Mouse (Mus musculus): ENCODE results near the gene Poglut1. TPM values are rescaled to one million over a fixed set of nuclear protein-coding genes. Genes with fewer than 3 reads are reported as not detected.
"Not testable (repeated sequence)": the region's sequence is repeated elsewhere in the genome, so short reads cannot be mapped to it uniquely, and the experiment has no call there.

The Poglut1 gene
- total and polyA plus RNA-seq, 2 experiments from 2014 or later: 13.3 to 17.6 TPM

DNA sequence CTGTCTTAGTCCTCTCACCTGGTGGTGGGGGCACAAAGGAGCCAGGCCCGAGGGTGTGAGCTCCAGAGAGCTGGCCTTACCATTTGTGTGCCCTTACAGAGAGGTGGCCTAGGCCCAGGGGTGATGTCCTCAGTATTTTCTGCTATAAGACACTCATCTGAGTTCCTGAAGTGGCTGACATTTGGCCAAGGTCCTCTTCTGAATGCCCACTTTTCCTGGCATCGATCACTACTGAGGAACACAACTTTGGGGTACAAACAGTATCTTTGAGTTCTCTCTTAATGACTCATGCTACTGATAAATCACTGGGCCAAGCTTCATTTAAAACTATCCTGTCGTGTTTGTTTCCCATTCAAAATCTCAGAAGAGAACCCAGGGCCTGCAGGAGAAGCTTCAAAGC is 57.5 kb downstream of the Poglut1 start:
- H3K36me3 ChIP-seq (replicated peaks; ENCODE audit: control insufficient read depth, insufficient read depth, low read length): peaks cover 12% of the 10 kb centered on the region
- H3K4me3 ChIP-seq (ENCODE audit: low read depth, low read length): no peak overlapping the region
- 79% methylated on average over 3 of the region's 3 CpGs for WGBS
- no peaks in the 10 kb centered on the region for H3K4me1 ChIP-seq (ENCODE audit: control insufficient read depth, insufficient read depth)
- H3K27me3 ChIP-seq (ENCODE audit: control insufficient read depth, insufficient read depth, low read length): no peaks in the 10 kb centered on the region
- no peak overlapping the region for H3K9ac ChIP-seq (replicated peaks; ENCODE audit: low read depth, low read length)
- DNase-seq (ENCODE audit: low spot score) (no peak), ATAC-seq (ENCODE audit: insufficient read depth, low read depth) (no peak)
- no peaks in the 10 kb centered on the region for H3K9me3 ChIP-seq (replicated peaks; ENCODE audit: control insufficient read depth, low read length)
- H3K4me2 ChIP-seq (ENCODE audit: low read depth, low read length): no peak overlapping the region
- TF ChIP-seq CTCF (IDR thresholded peaks at IDR 0.05; ENCODE audit: low read depth) (no peak), EP300 (IDR thresholded peaks at IDR 0.05; ENCODE audit: low read depth) (no peak)
- no peak overlapping the region for H3K27ac ChIP-seq (ENCODE audit: low read depth)

- H3K4me3 ChIP-seq (ENCODE audit: low read depth, low read length): peak overlapping the region; percentile 42
- WGBS: 31% methylated on average over 41 of the region's 42 CpGs
- H3K27ac ChIP-seq (ENCODE audit: low read depth): no peak overlapping the region
- H3K9ac ChIP-seq (replicated peaks; ENCODE audit: low read depth, low read length): no peak overlapping the region
- DNase-seq (ENCODE audit: low spot score) (no peak), ATAC-seq (ENCODE audit: insufficient read depth, low read depth) (peak; percentile 36; the same call in 1 of the 2 replicates)
- H3K4me2 ChIP-seq (ENCODE audit: low read depth, low read length): peak overlapping the region; percentile 74
- TF ChIP-seq EP300 (IDR thresholded peaks at IDR 0.05; ENCODE audit: low read depth) (no peak), CTCF (IDR thresholded peaks at IDR 0.05; ENCODE audit: low read depth) (no peak)
- H3K4me1 ChIP-seq (ENCODE audit: control insufficient read depth, insufficient read depth): peaks cover 8% of the 10 kb centered on the region; the same call in 1 of the 2 replicates
- H3K27me3 ChIP-seq (ENCODE audit: control insufficient read depth, insufficient read depth, low read length): no peaks in the 10 kb centered on the region
- H3K36me3 ChIP-seq (replicated peaks; ENCODE audit: control insufficient read depth, insufficient read depth, low read length): no peaks in the 10 kb centered on the region
- H3K9me3 ChIP-seq (replicated peaks; ENCODE audit: control insufficient read depth, low read length): no peaks in the 10 kb centered on the region
Measured at GRCm38 (mm10) chr16:38483582-38484309, 66.3 kb downstream of the Poglut1 start.

GRCm38 (mm10) chr16:38482780-38483562 is 67.1 kb downstream of the Poglut1 start:
- peak overlapping the region; percentile 74 for H3K4me2 ChIP-seq (ENCODE audit: low read depth, low read length)
- H3K36me3 ChIP-seq (replicated peaks; ENCODE audit: control insufficient read depth, insufficient read depth, low read length): no peaks in the 10 kb centered on the region
- peak; percentile 48 for TF ChIP-seq CTCF (IDR thresholded peaks at IDR 0.05; ENCODE audit: low read depth)
- TF ChIP-seq EP300 (IDR thresholded peaks at IDR 0.05; ENCODE audit: low read depth): no peak
- H3K9me3 ChIP-seq (replicated peaks; ENCODE audit: control insufficient read depth, low read length): no peaks in the 10 kb centered on the region
- DNase-seq (ENCODE audit: low spot score) (peak; percentile 28), ATAC-seq (ENCODE audit: insufficient read depth, low read depth) (peak; percentile 33)
- H3K9ac ChIP-seq (replicated peaks; ENCODE audit: low read depth, low read length): no peak overlapping the region
- H3K27ac ChIP-seq (ENCODE audit: low read depth): no peak overlapping the region
- H3K27me3 ChIP-seq (ENCODE audit: control insufficient read depth, insufficient read depth, low read length): no peaks in the 10 kb centered on the region
- H3K4me1 ChIP-seq (ENCODE audit: control insufficient read depth, insufficient read depth): peaks cover 8% of the 10 kb centered on the region; the same call in 1 of the 2 replicates
- 15% methylated on average over 32 of the region's 32 CpGs for WGBS
- H3K4me3 ChIP-seq (ENCODE audit: low read depth, low read length): peak overlapping the region; percentile 42

- no peak overlapping the region for H3K9ac ChIP-seq (replicated peaks; ENCODE audit: low read depth, low read length)
Measured at GRCm38 (mm10) chr16:38481327-38481726, 68.7 kb downstream of the Poglut1 start.

DNA sequence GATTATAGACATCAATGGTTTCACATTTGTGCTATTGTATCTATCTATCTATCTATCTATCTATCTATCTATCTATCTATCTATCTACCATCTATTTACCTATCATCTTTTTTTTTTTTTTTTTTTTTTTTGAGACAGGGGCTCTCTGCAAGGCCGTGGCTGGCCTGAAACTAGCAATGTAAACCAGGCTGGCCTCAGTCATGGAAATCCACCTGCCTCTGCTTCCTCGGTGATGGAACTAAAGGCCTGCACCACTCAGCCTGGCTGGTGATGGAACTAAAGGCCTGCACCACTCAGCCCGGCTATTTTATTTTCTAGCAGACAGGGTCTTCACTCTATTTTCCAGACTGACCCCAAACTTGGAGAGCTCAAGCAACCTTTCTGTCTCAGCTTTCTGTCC is 71.8 kb downstream of the Poglut1 start:
- no peak for TF ChIP-seq EP300 (IDR thresholded peaks at IDR 0.05; ENCODE audit: low read depth)
- no peak for TF ChIP-seq CTCF (IDR thresholded peaks at IDR 0.05; ENCODE audit: low read depth)
- DNase-seq (ENCODE audit: low spot score) (no peak), ATAC-seq (ENCODE audit: insufficient read depth, low read depth) (no peak)
- H3K9ac ChIP-seq (replicated peaks; ENCODE audit: low read depth, low read length): no peak overlapping the region
- peaks cover 16% of the 10 kb centered on the region for H3K4me1 ChIP-seq (ENCODE audit: control insufficient read depth, insufficient read depth)
- H3K27me3 ChIP-seq (ENCODE audit: control insufficient read depth, insufficient read depth, low read length): no peaks in the 10 kb centered on the region
- no peaks in the 10 kb centered on the region for H3K9me3 ChIP-seq (replicated peaks; ENCODE audit: control insufficient read depth, low read length)
- H3K27ac ChIP-seq (ENCODE audit: low read depth): no peak overlapping the region
- WGBS: 92% methylated on average over 3 of the region's 3 CpGs
- no peak overlapping the region for H3K4me2 ChIP-seq (ENCODE audit: low read depth, low read length)
- H3K4me3 ChIP-seq (ENCODE audit: low read depth, low read length): no peak overlapping the region
- no peaks in the 10 kb centered on the region for H3K36me3 ChIP-seq (replicated peaks; ENCODE audit: control insufficient read depth, insufficient read depth, low read length)

More at GRCm38 (mm10) chr16:38481327-38481726, 68.7 kb downstream of the Poglut1 start:
- no peak for DNase-seq (ENCODE audit: low spot score)
- Histone ChIP-seq H3K36me3 (replicated peaks; ENCODE audit: control insufficient read depth, insufficient read depth, low read length) (no peaks in the 10 kb centered on the region), H3K4me3 (ENCODE audit: low read depth, low read length) (no peak overlapping the region), H3K4me2 (ENCODE audit: low read depth, low read length) (no peak overlapping the region), H3K9me3 (replicated peaks; ENCODE audit: control insufficient read depth, low read length) (no peaks in the 10 kb centered on the region), H3K27me3 (ENCODE audit: control insufficient read depth, insufficient read depth, low read length) (no peaks in the 10 kb centered on the region), H3K27ac (ENCODE audit: low read depth) (no peak overlapping the region), H3K4me1 (ENCODE audit: control insufficient read depth, insufficient read depth) (peaks cover 18% of the 10 kb centered on the region)
- TF ChIP-seq EP300 (IDR thresholded peaks at IDR 0.05; ENCODE audit: low read depth) (no peak), CTCF (IDR thresholded peaks at IDR 0.05; ENCODE audit: low read depth) (no peak)
- 68% methylated on average over 4 of the region's 4 CpGs for WGBS
- ATAC-seq (ENCODE audit: insufficient read depth, low read depth): no peak

- not testable (repeated sequence) for H3K9ac ChIP-seq (replicated peaks; ENCODE audit: low read depth, low read length); H3K9me3 ChIP-seq (replicated peaks; ENCODE audit: control insufficient read depth, low read length); ATAC-seq (ENCODE audit: insufficient read depth, low read depth); H3K27me3 ChIP-seq (ENCODE audit: control insufficient read depth, insufficient read depth, low read length); DNase-seq (ENCODE audit: low spot score); H3K36me3 ChIP-seq (replicated peaks; ENCODE audit: control insufficient read depth, insufficient read depth, low read length)
- peak overlapping the region; percentile 46 for H3K4me3 ChIP-seq (ENCODE audit: low read depth, low read length)
- peak overlapping the region; percentile 89 for H3K27ac ChIP-seq (ENCODE audit: low read depth)
- H3K4me1 ChIP-seq (ENCODE audit: control insufficient read depth, insufficient read depth): peaks cover 12% of the 10 kb centered on the region
- peak overlapping the region; percentile 77 for H3K4me2 ChIP-seq (ENCODE audit: low read depth, low read length)
- 42% methylated on average over 14 of the region's 14 CpGs for WGBS
Measured at GRCm38 (mm10) chr16:38477241-38477608, 72.8 kb downstream of the Poglut1 start.
